Comparison of ENCODE assay signal across 18 mouse cellular contexts in genomic region chr6:95936504-95936903, GRCm38 (mm10).
DNase-seq lines count a peak whose midpoint lies in the region; ATAC-seq and TF ChIP-seq lines count a peak whose summit lies in the region.
"Had no signal": no experiment of that assay in that cellular context is flagged by ENCODE, and none has a peak within 500 bp of the region (broad histone marks: within the 10 kb centered on the region; RNA-seq: fewer than 3 reads in every experiment).

No protein-coding gene starts in this region.

- H3K36me3 ChIP-seq in liver, embryonic 12.5 days = no peaks in the 10 kb centered on the region
- H3K36me3 ChIP-seq in liver, embryonic 16.5 days (ENCODE audit: control insufficient read depth, insufficient read depth) = no peaks in the 10 kb centered on the region
- H3K36me3 ChIP-seq: embryonic facial prominence, embryonic 13.5 days; heart, embryonic 13.5 days; hindbrain, embryonic 15.5 days had no signal

- DNase-seq in liver (no peak), adipocyte (ENCODE audit: low spot score) (peak; percentile 7)
- peak; percentile 9 for DNase-seq in brain, embryonic 14.5 days (ENCODE audit: low read depth)
- no peak for DNase-seq in right cerebral cortex, postnatal 10 days (ENCODE audit: low spot score in 2 of 2)
- DNase-seq: adrenal gland, postnatal 10 days; cerebellum, adult 11-12 months; cerebellum, adult 9-10 months; cerebellum, postnatal 25 days; gastrocnemius, adult 2 months; gastrocnemius, postnatal 25 days; heart, postnatal 36 days had no signal

- H3K9me3 ChIP-seq in liver, embryonic 12.5 days (replicated peaks) = no peaks in the 10 kb centered on the region
- no peaks in the 10 kb centered on the region for H3K9me3 ChIP-seq in liver, embryonic 16.5 days (replicated peaks; ENCODE audit: control insufficient read depth, low read length)
- H3K9me3 ChIP-seq: embryonic facial prominence, embryonic 13.5 days; heart, embryonic 13.5 days; hindbrain, embryonic 15.5 days had no signal

- no peak overlapping the region for H3K9ac ChIP-seq in liver, embryonic 12.5 days
- no peak overlapping the region for H3K9ac ChIP-seq in liver, embryonic 16.5 days (ENCODE audit: low read depth, low read length)
- H3K9ac ChIP-seq: embryonic facial prominence, embryonic 13.5 days; heart, embryonic 13.5 days; hindbrain, embryonic 15.5 days had no signal

- no peaks in the 10 kb centered on the region for H3K27me3 ChIP-seq in liver, embryonic 12.5 days (replicated peaks)
- H3K27me3 ChIP-seq in liver, embryonic 16.5 days (ENCODE audit: control insufficient read depth, insufficient read depth, low read depth, low read length) = no peaks in the 10 kb centered on the region
- H3K27me3 ChIP-seq: embryonic facial prominence, embryonic 13.5 days; heart, embryonic 13.5 days; hindbrain, embryonic 15.5 days had no signal

- 37% methylated on average over 2 of the region's 2 CpGs for WGBS in liver, embryonic 12.5 days (ENCODE audit: insufficient replicate concordance)
- WGBS in liver, embryonic 16.5 days (ENCODE audit: insufficient replicate concordance) = 24% methylated on average over 2 of the region's 2 CpGs

- H3K4me3 ChIP-seq in liver, embryonic 12.5 days = no peak overlapping the region
- H3K4me3 ChIP-seq in liver, embryonic 16.5 days (ENCODE audit: low read depth, low read length) = no peak overlapping the region
- H3K4me3 ChIP-seq: embryonic facial prominence, embryonic 13.5 days; gastrocnemius, adult 2 months; heart, embryonic 13.5 days; hindbrain, embryonic 15.5 days had no signal

- no peak for ATAC-seq in liver, embryonic 12.5 days
- peak; percentile 78 for ATAC-seq in liver, embryonic 16.5 days (ENCODE audit: low read depth)
- ATAC-seq in monocyte, adult 5-6 weeks (replicated peaks; ENCODE audit: insufficient number of reproducible peaks, low FRiP score, low TSS enrichment, poor library complexity, severe bottlenecking) = no peak
- ATAC-seq: forebrain, embryonic 14.5 days had no signal

- no peak for TF ChIP-seq CTCF in brain, embryonic 14.5 days (IDR thresholded peaks at IDR 0.05; ENCODE audit: borderline replicate concordance, extremely low read depth, insufficient read depth, insufficient read length)

- no peak for TF ChIP-seq POLR2A in brain, embryonic 14.5 days (IDR thresholded peaks at IDR 0.05; ENCODE audit: borderline replicate concordance, extremely low read depth, insufficient read depth, insufficient read length, poor library complexity, severe bottlenecking)

- H3K27ac ChIP-seq in liver, embryonic 12.5 days = 0 out of 2 replicates have a peak overlapping the region, but pooled peaks have one; percentile 10
- H3K27ac ChIP-seq in liver, embryonic 16.5 days (ENCODE audit: low read length) = peak overlapping the region; percentile 61
- H3K27ac ChIP-seq: embryonic facial prominence, embryonic 13.5 days; gastrocnemius, adult 2 months; heart, embryonic 13.5 days; hindbrain, embryonic 15.5 days had no signal

- H3K4me2 ChIP-seq in liver, embryonic 12.5 days = no peak overlapping the region
- no peak overlapping the region; the same call in 1 of the 2 replicates for H3K4me2 ChIP-seq in liver, embryonic 16.5 days (ENCODE audit: low read depth, low read length)
- H3K4me2 ChIP-seq: embryonic facial prominence, embryonic 13.5 days; heart, embryonic 13.5 days; hindbrain, embryonic 15.5 days had no signal

- no peaks in the 10 kb centered on the region for H3K4me1 ChIP-seq in liver, embryonic 12.5 days
- no peaks in the 10 kb centered on the region; the same call in 1 of the 2 replicates for H3K4me1 ChIP-seq in liver, embryonic 16.5 days (ENCODE audit: control insufficient read depth, low read depth, low read length)
- H3K4me1 ChIP-seq: embryonic facial prominence, embryonic 13.5 days; heart, embryonic 13.5 days; hindbrain, embryonic 15.5 days had no signal

Comparison
In these comparisons a context has a peak if more than half of its experiments do, and no peak if none do; other contexts are left out.
1. DNase-seq: peak in adipocyte (single experiment) and brain, embryonic 14.5 days (single experiment); none in liver (single experiment) and right cerebral cortex, postnatal 10 days (0 of 2).